Mouse (Mus musculus): ENCODE data around the gene Adra1d. TPM values are rescaled to one million over a fixed set of nuclear protein-coding genes. Genes with fewer than 3 reads are reported as not detected.

The Adra1d gene
- total RNA-seq, 2 experiments from 2014 or later: not detected

GRCm38 (mm10) chr2:131499290-131499845, 62.7 kb downstream of the Adra1d start:
- no peak for ATAC-seq (replicated peaks; ENCODE audit: poor library complexity, severe bottlenecking)

GRCm38 (mm10) chr2:131498219-131498618, 63.9 kb downstream of the Adra1d start:
- ATAC-seq (replicated peaks; ENCODE audit: poor library complexity, severe bottlenecking): no peak

DNA sequence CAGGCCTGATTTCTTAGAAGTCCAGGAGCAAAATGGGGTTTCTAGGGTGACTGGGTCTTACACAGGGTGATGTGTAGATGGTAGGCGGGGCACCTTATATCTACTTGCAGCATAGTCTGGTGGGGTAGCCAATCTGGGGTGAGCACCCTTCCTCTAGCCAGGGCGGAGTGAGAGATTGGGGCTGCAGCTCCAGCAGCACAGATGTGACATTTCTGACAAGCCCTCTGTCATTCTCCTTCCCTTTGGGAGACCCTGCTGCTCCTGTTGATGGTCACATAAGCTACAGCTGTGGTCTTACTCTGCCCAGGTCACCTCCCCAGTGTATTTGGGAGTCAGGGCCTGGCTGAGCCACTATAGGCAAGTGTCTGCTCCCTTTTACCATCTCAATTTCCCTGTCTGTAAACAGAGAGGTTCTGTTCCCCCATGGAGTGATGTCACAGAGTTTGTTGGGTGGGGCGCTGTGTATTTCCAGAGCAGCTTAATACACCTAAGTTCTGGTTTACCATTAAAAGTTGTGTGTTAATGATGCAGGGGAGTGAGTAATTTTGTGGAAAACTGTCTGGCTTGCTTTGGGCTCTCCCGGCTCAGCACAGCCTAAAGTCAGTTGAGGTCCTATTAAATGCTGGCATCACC, 64.7 kb downstream of the Adra1d start:
- no peak for ATAC-seq (replicated peaks; ENCODE audit: poor library complexity, severe bottlenecking)

- ATAC-seq (replicated peaks; ENCODE audit: poor library complexity, severe bottlenecking): no peak
Observed at GRCm38 (mm10) chr2:131496125-131496820, 65.8 kb downstream of the Adra1d start.

Other genes starting within 250 kb of the Adra1d start
- 2.8 and 8.2 TPM in 2 replicates for gene Rnf24, start 209.4 kb downstream of the Adra1d start, total RNA-seq (2014; fragmentation: Nextera tagmentation)
- gene Rnf24, start 209.4 kb downstream of the Adra1d start, total RNA-seq (2017): 1.6 and 1.9 TPM in 2 replicates
- 6.7 and 15.1 TPM in 2 replicates for gene Smox, start 70.8 kb downstream of the Adra1d start, total RNA-seq (2014; fragmentation: Nextera tagmentation)
- gene Smox, start 70.8 kb downstream of the Adra1d start, total RNA-seq (2017): 5.6 and 9.9 TPM in 2 replicates